Mouse (Mus musculus): ENCODE results near the gene Smchd1. TPM values are rescaled to one million over a fixed set of nuclear protein-coding genes. Genes with fewer than 3 reads are reported as not detected.

Gene Smchd1
- polyA plus RNA-seq, 1 experiment from 2014 or later = 24.9 TPM

GRCm38 (mm10) chr17:71309141-71309540, 166.0 kb downstream of the Smchd1 start:
- ATAC-seq (no peak), DNase-seq (ENCODE audit: low spot score) (no peak)
- 53% methylated on average over 14 of the region's 14 CpGs for WGBS
- H3K27ac ChIP-seq (ENCODE audit: low read length) = no peak overlapping the region
- TF ChIP-seq CTCF (IDR thresholded peaks at IDR 0.05) (no peak), EP300 (IDR thresholded peaks at IDR 0.05) (no peak)
- no peak overlapping the region for H3K4me2 ChIP-seq (replicated peaks; ENCODE audit: low read depth, low read length)
- H3K4me1 ChIP-seq (ENCODE audit: insufficient read depth, low read depth, low read length) = 0 out of 2 replicates have a peak, but pooled peaks cover 2% of the 10 kb centered on the region
- no peaks in the 10 kb centered on the region for H3K36me3 ChIP-seq (ENCODE audit: insufficient read depth, low read length)
- no peaks in the 10 kb centered on the region for H3K9me3 ChIP-seq (ENCODE audit: low read length)
- no peak overlapping the region for H3K4me3 ChIP-seq (ENCODE audit: low read depth, low read length)
- no peak overlapping the region for H3K9ac ChIP-seq (replicated peaks; ENCODE audit: low read depth)
- H3K27me3 ChIP-seq (replicated peaks; ENCODE audit: insufficient read depth, low read length) = peaks cover 13% of the 10 kb centered on the region; the same call in 1 of the 2 replicates

GRCm38 (mm10) chr17:71308296-71308695, 166.8 kb downstream of the Smchd1 start:
- no peak overlapping the region for H3K4me2 ChIP-seq (replicated peaks; ENCODE audit: low read depth, low read length)
- no peaks in the 10 kb centered on the region for H3K36me3 ChIP-seq (ENCODE audit: insufficient read depth, low read length)
- H3K4me3 ChIP-seq (ENCODE audit: low read depth, low read length) = no peak overlapping the region
- 0 out of 2 replicates have a peak, but pooled peaks cover 2% of the 10 kb centered on the region for H3K4me1 ChIP-seq (ENCODE audit: insufficient read depth, low read depth, low read length)
- no peak overlapping the region for H3K27ac ChIP-seq (ENCODE audit: low read length)
- DNase-seq (ENCODE audit: low spot score) = no peak
- no peak overlapping the region for H3K9ac ChIP-seq (replicated peaks; ENCODE audit: low read depth)
- WGBS = 88% methylated on average over 5 of the region's 5 CpGs
- ATAC-seq = no peak
- H3K27me3 ChIP-seq (replicated peaks; ENCODE audit: insufficient read depth, low read length) = peaks cover 13% of the 10 kb centered on the region; the same call in 1 of the 2 replicates
- no peaks in the 10 kb centered on the region for H3K9me3 ChIP-seq (ENCODE audit: low read length)
- TF ChIP-seq CTCF (IDR thresholded peaks at IDR 0.05) = no peak
- no peak for TF ChIP-seq EP300 (IDR thresholded peaks at IDR 0.05)

GRCm38 (mm10) chr17:71307251-71307790, 167.8 kb downstream of the Smchd1 start:
- 88% methylated on average over 10 of the region's 10 CpGs for WGBS
- DNase-seq (ENCODE audit: low spot score) (no peak), ATAC-seq (no peak)
- Histone ChIP-seq H3K4me3 (ENCODE audit: low read depth, low read length) (no peak overlapping the region), H3K27ac (ENCODE audit: low read length) (no peak overlapping the region), H3K9me3 (ENCODE audit: low read length) (no peaks in the 10 kb centered on the region), H3K4me1 (ENCODE audit: insufficient read depth, low read depth, low read length) (0 out of 2 replicates have a peak, but pooled peaks cover 2% of the 10 kb centered on the region), H3K27me3 (replicated peaks; ENCODE audit: insufficient read depth, low read length) (peaks cover 13% of the 10 kb centered on the region; the same call in 1 of the 2 replicates), H3K36me3 (ENCODE audit: insufficient read depth, low read length) (no peaks in the 10 kb centered on the region), H3K4me2 (replicated peaks; ENCODE audit: low read depth, low read length) (no peak overlapping the region), H3K9ac (replicated peaks; ENCODE audit: low read depth) (no peak overlapping the region)
- no peak for TF ChIP-seq EP300 (IDR thresholded peaks at IDR 0.05)
- no peak for TF ChIP-seq CTCF (IDR thresholded peaks at IDR 0.05)

- TF ChIP-seq EP300 (IDR thresholded peaks at IDR 0.05) = no peak
- no peak for TF ChIP-seq CTCF (IDR thresholded peaks at IDR 0.05)
- DNase-seq (ENCODE audit: low spot score) (no peak), ATAC-seq (no peak)
- Histone ChIP-seq H3K27ac (ENCODE audit: low read length) (no peak overlapping the region), H3K9ac (replicated peaks; ENCODE audit: low read depth) (no peak overlapping the region), H3K27me3 (replicated peaks; ENCODE audit: insufficient read depth, low read length) (peaks cover 13% of the 10 kb centered on the region; the same call in 1 of the 2 replicates), H3K4me3 (ENCODE audit: low read depth, low read length) (no peak overlapping the region), H3K9me3 (ENCODE audit: low read length) (no peaks in the 10 kb centered on the region), H3K4me2 (replicated peaks; ENCODE audit: low read depth, low read length) (no peak overlapping the region), H3K4me1 (ENCODE audit: insufficient read depth, low read depth, low read length) (0 out of 2 replicates have a peak, but pooled peaks cover 2% of the 10 kb centered on the region), H3K36me3 (ENCODE audit: insufficient read depth, low read length) (no peaks in the 10 kb centered on the region)
- WGBS = 88% methylated on average over 4 of the region's 4 CpGs
Measured at GRCm38 (mm10) chr17:71306716-71307115, 168.4 kb downstream of the Smchd1 start.

- Histone ChIP-seq H3K27ac (ENCODE audit: low read length) (no peak overlapping the region), H3K4me2 (replicated peaks; ENCODE audit: low read depth, low read length) (no peak overlapping the region)
- 78% methylated on average over 6 of the region's 6 CpGs for WGBS
Measured at GRCm38 (mm10) chr17:71306091-71306490, 169.1 kb downstream of the Smchd1 start.

GRCm38 (mm10) chr17:71303444-71303843, 171.7 kb downstream of the Smchd1 start:
- no peak for DNase-seq (ENCODE audit: low spot score)
- TF ChIP-seq EP300 (IDR thresholded peaks at IDR 0.05) (no peak), CTCF (IDR thresholded peaks at IDR 0.05) (no peak)
- Histone ChIP-seq H3K9ac (replicated peaks; ENCODE audit: low read depth) (no peak overlapping the region), H3K4me2 (replicated peaks; ENCODE audit: low read depth, low read length) (no peak overlapping the region), H3K9me3 (ENCODE audit: low read length) (no peaks in the 10 kb centered on the region), H3K36me3 (ENCODE audit: insufficient read depth, low read length) (no peaks in the 10 kb centered on the region), H3K27ac (ENCODE audit: low read length) (no peak overlapping the region), H3K4me1 (ENCODE audit: insufficient read depth, low read depth, low read length) (no peaks in the 10 kb centered on the region), H3K4me3 (ENCODE audit: low read depth, low read length) (no peak overlapping the region), H3K27me3 (replicated peaks; ENCODE audit: insufficient read depth, low read length) (no peaks in the 10 kb centered on the region)
- ATAC-seq = no peak
- 24% methylated on average over 6 of the region's 6 CpGs for WGBS

More at GRCm38 (mm10) chr17:71306091-71306490, 169.1 kb downstream of the Smchd1 start:
- H3K27me3 ChIP-seq (replicated peaks; ENCODE audit: insufficient read depth, low read length) = peaks cover 10% of the 10 kb centered on the region; the same call in 1 of the 2 replicates
- H3K36me3 ChIP-seq (ENCODE audit: insufficient read depth, low read length) = no peaks in the 10 kb centered on the region
- no peaks in the 10 kb centered on the region for H3K9me3 ChIP-seq (ENCODE audit: low read length)
- H3K9ac ChIP-seq (replicated peaks; ENCODE audit: low read depth) = no peak overlapping the region
- TF ChIP-seq EP300 (IDR thresholded peaks at IDR 0.05) (no peak), CTCF (IDR thresholded peaks at IDR 0.05) (no peak)
- DNase-seq (ENCODE audit: low spot score) (no peak), ATAC-seq (no peak)
- 0 out of 2 replicates have a peak, but pooled peaks cover 2% of the 10 kb centered on the region for H3K4me1 ChIP-seq (ENCODE audit: insufficient read depth, low read depth, low read length)
- H3K4me3 ChIP-seq (ENCODE audit: low read depth, low read length) = no peak overlapping the region
